Mouse (Mus musculus) limb, embryonic 14.5 days (tissue): ENCODE results near the gene Deup1. TPM values are rescaled to one million over a fixed set of nuclear protein-coding genes. Genes with fewer than 3 reads are reported as not detected.

Experiments
- ATAC-seq: fragments of 200-750 bp; cut with Nextera tagmentation; 2 replicates; pipeline ENCODE4 v1.8.0; 2017; ENCODE audit warnings: low read depth, moderate number of reproducible peaks, moderate TSS enrichment; ENCODE audit not compliant: low FRiP score
- DNase-seq: peaks from one replicate; pipeline ENCODE4 v3.0.0-alpha.2; 2015; ENCODE audit warnings: low spot score
- H3K27ac ChIP-seq: fragments of 300-500 bp; sonication (generic); replicated peaks from 2 replicates; pipeline ENCODE4 v1.5.1; 2014; ENCODE audit warnings: low read depth, mild to moderate bottlenecking, low read length, moderate library complexity, mixed read lengths
- H3K27me3 ChIP-seq: fragments of 300-500 bp; sonication (generic); 2 replicates; pipeline ENCODE4 v1.6.1; 2014; ENCODE audit warnings: low read length, mixed read lengths; ENCODE audit not compliant: control insufficient read depth, insufficient read depth
- H3K36me3 ChIP-seq: fragments of 300-500 bp; sonication (generic); 2 replicates; pipeline ENCODE4 v1.6.1; 2014; ENCODE audit warnings: mild to moderate bottlenecking, low read length, moderate library complexity, mixed read lengths; ENCODE audit not compliant: control insufficient read depth, insufficient read depth
- H3K4me1 ChIP-seq: fragments of 300-500 bp; sonication (generic); 2 replicates; pipeline ENCODE4 v1.6.1; 2014; ENCODE audit warnings: antibody characterized with exemption, low read length, mixed read lengths; ENCODE audit not compliant: control insufficient read depth, insufficient read depth
- H3K4me2 ChIP-seq: fragments of 300-500 bp; sonication (generic); replicated peaks from 2 replicates; pipeline ENCODE4 v1.6.1; 2014; ENCODE audit warnings: low read depth, mild to moderate bottlenecking, low read length, moderate library complexity; ENCODE audit not compliant: severe bottlenecking
- H3K4me3 ChIP-seq: fragments of 300-500 bp; sonication (generic); replicated peaks from 2 replicates; pipeline ENCODE4 v1.5.1; 2014; ENCODE audit warnings: low read length
- H3K9ac ChIP-seq: fragments of 300-500 bp; sonication (generic); 2 replicates; pipeline ENCODE4 v1.6.1; 2014; ENCODE audit warnings: mild to moderate bottlenecking, low read depth, low read length, moderate library complexity; ENCODE audit not compliant: severe bottlenecking
- H3K9me3 ChIP-seq: fragments of 300-500 bp; sonication (generic); 2 replicates; pipeline ENCODE4 v1.6.1; 2016; ENCODE audit warnings: low read length; ENCODE audit not compliant: control insufficient read depth
- POLR2A ChIP-seq: fragments of 200-500 bp; IDR thresholded peaks from 2 replicates; pipeline ENCODE4 v1.8.0; 2012; ENCODE audit warnings: inconsistent platforms, mild to moderate bottlenecking, moderate library complexity, borderline replicate concordance; ENCODE audit not compliant: insufficient read depth, insufficient read length; ENCODE audit errors: extremely low read depth
- WGBS: fragments of 180-500 bp; shearing (Covaris S2); extraction: QIAGEN DNeasy Blood & Tissue Kit; methylation state at CpG from one replicate; pipeline ENCODE4 v1.1.7; 2014; 5-methylcytosine and 5-hydroxymethylcytosine counted together
- polyA plus RNA-seq, 2 experiments: library from polyadenylated mRNA; depleted of rRNA in 1 of 2; stranded (reverse) in 1 of 2; unstranded in 1 of 2; fragments of >200 nt; fragmentation: Nextera tagmentation in 1 of 2; extraction: Ambion mirVana in 1 of 2; gene quantifications; 2 replicates each; pipeline versions ENCODE4 v1.2.1 to v1.2.3; 2012 to 2014

Deup1 gene
- polyA plus RNA-seq, 2 experiments, result 0.10 TPM; not detected in 1

DNA sequence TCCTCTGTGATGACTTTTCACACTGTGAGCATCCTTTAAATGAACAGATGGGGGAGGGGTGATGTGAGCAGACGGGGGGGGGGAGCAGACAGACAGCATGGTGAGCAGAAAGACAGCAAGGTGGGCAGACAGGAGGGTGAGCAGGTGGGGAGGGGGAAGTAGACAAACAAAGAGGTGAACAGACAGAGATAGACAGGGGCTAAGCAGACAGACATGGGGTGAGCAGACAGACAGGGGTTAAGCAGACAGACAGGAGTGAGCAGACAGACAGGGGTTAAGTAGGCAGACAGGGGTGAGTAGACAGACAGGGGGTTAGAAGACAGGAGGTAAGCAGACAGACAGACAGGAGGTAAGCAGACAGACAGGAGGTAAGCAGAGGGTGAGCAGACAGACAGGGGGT, 8.0 kb downstream of the Deup1 start:
- Histone ChIP-seq H3K9ac (no peak overlapping the region), H3K4me1 (no peaks in the 10 kb centered on the region), H3K4me3 (no peak overlapping the region), H3K27ac (no peak overlapping the region), H3K36me3 (no peaks in the 10 kb centered on the region), H3K9me3 (no peaks in the 10 kb centered on the region), H3K27me3 (0 out of 2 replicates have a peak, but pooled peaks cover 3% of the 10 kb centered on the region), H3K4me2 (no peak overlapping the region)
- ATAC-seq (no peak), DNase-seq (no peak)
- 44% methylated on average over 1 of the region's 1 CpGs for WGBS
- TF ChIP-seq POLR2A, result no peak

DNA sequence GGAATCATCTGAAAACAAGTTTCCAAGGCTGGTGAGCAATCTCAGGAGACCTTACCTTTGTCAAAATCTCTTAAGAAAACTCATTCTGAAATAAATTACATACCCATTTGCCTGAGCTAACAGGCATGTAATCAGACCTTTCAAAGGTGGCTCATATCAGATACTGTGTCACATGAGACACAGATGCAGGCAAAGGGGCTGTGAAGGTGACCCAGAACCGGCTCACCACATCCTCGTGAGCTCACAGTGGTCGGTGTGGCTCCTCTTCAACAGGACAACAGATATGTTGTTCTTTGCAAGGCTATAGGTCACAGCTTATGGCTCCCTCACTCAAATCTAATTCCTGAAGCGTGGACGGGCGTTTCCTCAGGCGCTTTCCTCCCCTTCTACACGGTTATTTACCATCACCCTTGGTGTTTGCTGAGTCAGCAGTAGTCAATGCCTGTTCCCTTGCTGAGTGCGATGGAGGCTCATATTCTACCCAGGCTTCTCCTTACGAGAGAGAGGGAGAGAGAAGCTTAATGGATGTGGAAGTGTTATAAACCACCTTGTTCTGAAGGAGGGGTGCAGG, 8.6 kb downstream of the Deup1 start:
- no peak overlapping the region for H3K9ac ChIP-seq
- WGBS, result 58% methylated on average over 10 of the region's 10 CpGs
- ATAC-seq (no peak), DNase-seq (no peak)
- no peak overlapping the region for H3K4me3 ChIP-seq
- no peak overlapping the region for H3K27ac ChIP-seq
- no peaks in the 10 kb centered on the region for H3K27me3 ChIP-seq
- H3K4me2 ChIP-seq, result no peak overlapping the region
- no peaks in the 10 kb centered on the region for H3K4me1 ChIP-seq
- H3K9me3 ChIP-seq, result no peaks in the 10 kb centered on the region
- TF ChIP-seq POLR2A, result no peak
- H3K36me3 ChIP-seq, result no peaks in the 10 kb centered on the region

DNA sequence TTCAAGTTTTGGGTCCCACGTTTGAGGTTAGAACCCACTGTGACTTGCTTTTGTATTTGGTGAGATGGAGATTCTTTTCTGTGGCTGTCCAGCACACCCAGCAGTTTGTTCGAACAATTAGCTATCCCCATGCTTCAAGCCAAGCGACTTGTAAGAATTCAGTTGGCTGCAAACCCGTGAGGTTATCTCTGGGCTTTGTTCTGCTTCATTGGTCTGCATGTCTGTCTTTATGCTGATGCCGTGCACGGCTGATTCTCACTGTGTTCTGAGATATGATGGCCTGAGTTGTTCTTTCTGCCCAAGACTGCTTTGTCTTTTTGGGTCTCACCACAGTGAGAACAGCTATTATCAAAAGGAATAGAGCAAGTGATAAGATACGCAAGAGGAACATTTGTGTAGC, 10.7 kb downstream of the Deup1 start:
- no peak for TF ChIP-seq POLR2A
- H3K9ac ChIP-seq, result no peak overlapping the region
- no peak overlapping the region for H3K4me3 ChIP-seq
- H3K27me3 ChIP-seq, result no peaks in the 10 kb centered on the region
- no peaks in the 10 kb centered on the region for H3K4me1 ChIP-seq
- no peak overlapping the region for H3K4me2 ChIP-seq
- no peaks in the 10 kb centered on the region for H3K9me3 ChIP-seq
- no peak for DNase-seq
- H3K27ac ChIP-seq, result no peak overlapping the region
- WGBS, result 89% methylated on average over 7 of the region's 7 CpGs
- ATAC-seq, result no peak
- no peaks in the 10 kb centered on the region for H3K36me3 ChIP-seq

DNA sequence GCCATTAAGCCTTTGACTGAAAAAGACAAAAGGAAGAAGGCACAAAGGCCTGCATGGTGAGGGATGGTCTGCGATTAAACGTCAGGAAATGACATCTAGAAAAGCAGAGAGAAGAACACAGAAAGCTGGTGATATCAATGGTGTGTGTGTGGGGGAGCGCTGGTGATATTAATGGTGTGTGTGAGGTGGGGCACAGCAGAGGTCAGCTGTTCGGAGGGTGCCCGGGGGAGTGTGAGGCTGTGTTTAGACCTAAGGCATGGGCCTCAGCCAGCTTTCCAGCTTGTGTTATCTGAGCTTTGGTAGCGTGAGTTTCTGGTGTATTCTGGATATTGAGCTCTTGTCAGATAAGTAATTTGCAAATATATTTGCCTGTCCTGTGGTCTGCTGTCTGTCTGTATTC, 11.3 kb downstream of the Deup1 start:
- H3K36me3 ChIP-seq, result no peaks in the 10 kb centered on the region
- no peak overlapping the region for H3K4me3 ChIP-seq
- no peak for TF ChIP-seq POLR2A
- no peak overlapping the region for H3K9ac ChIP-seq
- ATAC-seq (no peak), DNase-seq (no peak)
- no peaks in the 10 kb centered on the region for H3K27me3 ChIP-seq
- H3K4me2 ChIP-seq, result no peak overlapping the region
- H3K4me1 ChIP-seq, result no peaks in the 10 kb centered on the region
- no peak overlapping the region for H3K27ac ChIP-seq
- 80% methylated on average over 6 of the region's 6 CpGs for WGBS
- H3K9me3 ChIP-seq, result no peaks in the 10 kb centered on the region

DNA sequence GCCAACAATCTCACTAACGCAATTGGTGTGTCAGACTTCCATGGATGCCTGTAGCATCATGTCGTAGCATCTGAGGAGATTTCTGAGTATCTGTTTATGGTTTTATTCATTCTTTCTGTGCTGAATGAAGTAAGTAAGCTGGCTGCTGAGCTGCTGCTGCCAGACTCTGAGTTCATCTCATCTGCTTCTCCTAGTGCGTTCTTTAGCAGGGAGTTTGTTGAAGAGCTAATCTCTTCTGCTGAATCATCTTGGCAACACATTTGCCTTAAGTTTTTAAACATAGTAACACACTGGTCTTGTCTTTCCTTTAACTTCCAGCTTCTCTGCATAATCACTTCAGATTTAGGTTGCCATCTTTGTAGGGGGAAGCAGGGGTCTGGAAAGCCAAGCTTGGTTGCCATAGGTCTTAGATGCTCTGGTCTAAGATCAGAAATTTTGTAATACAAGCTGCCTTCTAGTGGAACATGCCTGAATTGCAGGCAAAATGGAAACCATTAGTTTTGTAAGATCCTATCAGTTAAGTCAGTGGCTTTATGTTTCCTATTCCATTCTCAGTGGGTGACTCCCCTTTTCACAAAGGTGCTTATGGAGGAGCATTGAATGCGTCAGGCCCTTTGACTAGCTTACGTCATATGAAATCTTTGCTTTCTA, 18.3 kb downstream of the Deup1 start:
- H3K4me1 ChIP-seq, result no peaks in the 10 kb centered on the region
- no peak for TF ChIP-seq POLR2A
- H3K27ac ChIP-seq, result no peak overlapping the region
- H3K4me3 ChIP-seq, result no peak overlapping the region
- ATAC-seq, result no peak
- DNase-seq, result no peak
- H3K27me3 ChIP-seq, result no peaks in the 10 kb centered on the region
- no peaks in the 10 kb centered on the region for H3K9me3 ChIP-seq
- no peaks in the 10 kb centered on the region for H3K36me3 ChIP-seq
- WGBS, result 93% methylated on average over 5 of the region's 5 CpGs
- no peak overlapping the region for H3K9ac ChIP-seq
- H3K4me2 ChIP-seq, result no peak overlapping the region
